Mouse (Mus musculus): ENCODE measurements around the gene Rap1gap. TPM values are rescaled to one million over a fixed set of nuclear protein-coding genes. Genes with fewer than 3 reads are reported as not detected.

The Rap1gap gene
- total RNA-seq, 2 experiments from 2014 or later: 11.4 to 17.6 TPM

DNA sequence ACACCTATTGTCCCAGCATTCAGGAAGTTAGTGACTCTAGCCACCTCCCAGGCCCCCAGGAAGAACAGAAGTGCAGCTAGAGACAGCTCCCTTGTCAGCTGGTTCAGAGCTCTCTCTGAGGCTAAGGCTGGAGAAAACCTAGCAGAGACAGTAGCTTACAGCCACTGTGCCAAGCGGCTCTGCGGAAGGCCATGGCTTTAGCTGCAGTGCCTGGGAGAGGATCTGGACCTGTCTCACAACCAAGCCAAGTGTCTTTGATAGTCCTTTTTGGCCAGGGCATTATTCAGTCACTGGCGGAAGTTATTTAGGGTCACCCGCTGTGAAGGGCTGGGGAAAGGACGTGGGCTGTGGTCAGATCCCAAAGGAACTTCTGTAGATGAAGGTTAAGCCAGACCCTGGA lies 103.9 kb downstream of the Rap1gap start:
- intact Hi-C loops (cut with DNase I): no loop called here
- no peak for DNase-seq

DNA sequence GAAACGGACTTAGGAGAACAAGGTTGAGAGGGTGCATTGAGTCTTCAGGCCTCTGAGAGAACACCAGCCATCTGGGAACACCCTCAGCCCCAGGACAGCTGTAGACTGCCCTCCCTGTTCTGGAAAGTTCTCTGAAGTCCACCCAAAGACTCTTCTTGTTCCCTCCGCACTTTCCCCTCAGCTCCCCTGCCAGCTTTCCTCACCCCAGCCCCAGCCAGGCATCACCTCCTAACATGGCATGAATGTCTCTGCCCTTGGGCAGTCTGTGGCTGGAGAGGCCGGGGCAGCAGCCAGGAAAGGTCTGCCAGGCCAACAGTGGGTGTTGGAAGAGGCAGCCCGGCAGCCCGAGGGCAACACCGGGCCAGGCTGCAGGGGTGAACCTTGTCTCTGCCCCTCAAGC lies 104.3 kb downstream of the Rap1gap start:
- intact Hi-C loops (cut with DNase I): no loop called here
- peak; percentile 47 to 55 for DNase-seq

DNA sequence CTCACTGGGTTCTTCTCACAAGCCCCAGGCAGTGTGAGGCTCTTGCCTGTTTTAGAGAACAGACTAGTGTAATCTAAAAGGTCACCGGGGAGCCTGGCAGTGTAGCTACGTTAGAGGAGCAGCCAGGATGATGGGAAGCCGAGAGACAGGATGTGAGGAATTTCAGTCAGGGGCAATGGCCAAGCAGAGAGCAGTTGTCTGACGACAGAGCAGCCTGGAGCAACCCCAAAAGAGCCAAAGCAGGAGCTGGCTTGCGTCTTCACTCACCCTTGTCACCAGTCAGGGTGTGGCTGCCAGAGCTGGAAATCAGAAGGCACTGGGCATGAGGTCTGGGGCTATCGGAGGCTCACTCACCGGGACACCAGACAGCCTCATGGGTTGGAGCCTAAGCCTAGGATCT lies 105.1 kb downstream of the Rap1gap start:
- intact Hi-C loops (cut with DNase I): no loop called here
- DNase-seq: peak; percentile 55 to 62

DNA sequence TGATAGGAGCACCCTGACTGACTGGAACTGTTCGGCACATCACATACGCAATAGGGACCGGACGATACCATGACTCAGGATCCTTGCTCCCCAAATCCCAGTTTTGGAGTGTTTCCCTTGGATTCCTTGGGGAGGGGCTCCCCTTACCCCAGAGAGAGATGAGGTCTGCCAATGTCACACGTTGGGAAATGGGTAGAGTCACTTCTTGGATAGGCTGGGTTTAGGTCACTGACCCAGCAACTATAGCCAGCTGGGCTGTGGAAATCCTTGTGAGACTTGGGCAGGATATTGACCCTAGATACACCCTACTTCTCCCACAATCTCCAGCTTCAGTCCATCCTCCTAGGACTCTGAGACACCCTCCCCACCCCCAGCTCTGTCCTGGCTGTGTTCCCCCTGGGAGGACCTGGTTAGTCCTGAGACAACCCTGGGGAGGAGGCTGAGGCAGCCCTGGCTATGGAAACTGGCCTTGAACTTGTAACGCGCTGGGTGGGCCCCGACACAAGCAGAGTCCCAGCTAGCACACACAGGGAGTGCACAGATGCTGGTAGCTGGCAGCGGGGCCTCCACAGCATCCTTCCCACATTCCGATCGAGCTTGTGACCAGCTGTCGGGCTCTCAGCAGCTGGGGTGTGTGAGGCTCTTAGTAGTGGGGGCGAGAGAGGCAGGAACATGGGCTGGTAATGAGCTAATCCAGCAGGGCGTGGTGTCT lies 106.5 kb downstream of the Rap1gap start:
- intact Hi-C loops (cut with DNase I): no loop called here
- DNase-seq: peak; percentile 45 to 66

DNA sequence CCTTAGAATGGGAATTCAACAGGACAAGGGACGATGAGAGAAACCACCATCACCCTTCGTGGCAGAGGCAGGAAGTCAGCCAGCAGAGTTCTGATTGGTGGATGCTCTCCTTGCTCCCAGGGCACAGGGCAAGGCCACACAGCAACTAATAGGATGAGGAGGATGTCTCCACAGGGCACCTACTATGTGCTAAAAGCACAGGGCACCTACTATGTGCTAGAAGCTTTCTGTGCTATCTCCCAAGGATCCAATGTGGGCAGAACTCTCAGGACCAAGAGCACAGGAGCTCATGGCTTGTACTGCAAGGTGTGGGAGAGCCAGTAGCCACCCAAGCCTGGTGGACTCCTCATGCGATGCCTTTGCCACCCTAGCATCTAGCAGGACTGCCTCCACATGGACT lies 107.2 kb downstream of the Rap1gap start:
- intact Hi-C loops (cut with DNase I): no loop called here
- no peak for DNase-seq

DNA sequence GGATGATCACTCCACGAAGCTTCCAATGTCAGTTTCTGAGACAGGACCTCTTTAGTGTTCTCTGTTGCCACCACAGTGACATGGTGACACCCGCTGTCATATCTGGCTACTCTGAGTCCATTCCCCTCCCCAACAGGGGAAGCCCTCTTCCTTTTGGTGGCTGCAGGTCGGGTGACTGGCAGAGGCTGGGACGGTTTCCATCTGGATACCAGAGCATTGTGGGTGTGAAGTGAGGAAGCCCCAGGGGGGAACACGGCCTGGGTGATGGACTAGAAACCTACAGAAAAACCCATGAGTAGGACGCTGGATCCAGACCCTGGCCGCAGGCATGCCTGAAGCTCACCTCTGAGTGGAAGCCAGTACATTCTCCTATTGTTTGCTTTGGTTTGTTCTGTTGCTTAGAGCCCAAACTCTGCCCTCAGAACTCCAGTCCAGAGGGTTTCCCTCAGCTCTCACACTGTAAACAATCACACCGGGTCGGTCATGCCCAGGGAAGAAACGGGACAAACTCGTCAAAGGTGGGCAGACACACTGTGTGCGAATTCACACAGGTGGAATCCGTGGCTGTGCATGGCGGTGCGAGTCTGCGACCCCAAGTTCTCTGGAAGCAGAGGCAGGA lies 108.0 kb downstream of the Rap1gap start:
- intact Hi-C loops (cut with DNase I): no loop called here
- DNase-seq: no peak

DNA sequence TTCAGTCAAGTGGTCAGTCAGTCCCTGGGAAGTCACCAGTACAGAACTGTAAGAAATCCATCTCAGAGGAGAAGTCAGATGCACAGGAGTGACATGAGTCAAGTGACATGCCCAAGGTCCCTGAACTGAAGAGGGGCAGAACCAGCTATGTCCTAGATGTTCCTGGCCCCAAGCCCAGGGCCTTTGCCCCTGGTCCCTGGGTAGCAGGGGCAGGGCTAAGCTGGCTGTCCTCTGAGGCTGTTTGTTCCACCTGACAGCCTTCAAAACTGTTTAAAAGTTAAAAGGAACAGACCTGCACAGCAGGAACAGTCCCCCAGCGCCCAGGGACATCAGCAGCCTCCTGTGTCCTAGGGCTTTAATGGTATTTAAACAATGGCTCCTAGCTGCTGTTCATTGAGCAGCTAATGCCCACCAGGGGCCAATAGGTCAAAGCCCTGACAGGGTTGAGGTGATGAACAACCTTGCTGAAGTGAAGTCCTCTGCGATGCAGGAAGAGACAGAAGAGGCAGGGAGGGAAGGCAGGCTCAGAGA lies 108.9 kb downstream of the Rap1gap start:
- intact Hi-C loops (cut with DNase I): no loop called here
- no peak for DNase-seq

DNA sequence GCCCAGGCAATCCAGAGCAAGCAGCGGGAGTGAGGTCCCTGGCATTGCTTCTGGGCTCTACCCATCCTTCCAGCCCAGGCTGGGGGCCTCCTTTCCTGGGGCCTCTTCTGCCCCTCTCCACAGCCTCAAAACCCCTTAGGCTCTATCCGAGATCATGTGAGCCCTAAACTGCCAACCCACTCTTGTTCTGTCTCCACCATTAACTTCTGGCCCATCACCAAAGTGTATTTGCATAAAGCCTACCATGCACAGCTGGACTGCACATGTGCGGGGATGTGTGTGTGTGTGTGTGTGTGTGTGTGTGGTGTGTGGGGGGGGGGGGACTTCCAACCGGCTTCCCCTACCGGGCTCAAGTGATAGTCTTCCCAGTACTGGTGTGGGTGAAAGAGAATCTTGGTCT lies 109.5 kb downstream of the Rap1gap start:
- intact Hi-C loops (cut with DNase I): no loop called here
- no peak for DNase-seq

DNA sequence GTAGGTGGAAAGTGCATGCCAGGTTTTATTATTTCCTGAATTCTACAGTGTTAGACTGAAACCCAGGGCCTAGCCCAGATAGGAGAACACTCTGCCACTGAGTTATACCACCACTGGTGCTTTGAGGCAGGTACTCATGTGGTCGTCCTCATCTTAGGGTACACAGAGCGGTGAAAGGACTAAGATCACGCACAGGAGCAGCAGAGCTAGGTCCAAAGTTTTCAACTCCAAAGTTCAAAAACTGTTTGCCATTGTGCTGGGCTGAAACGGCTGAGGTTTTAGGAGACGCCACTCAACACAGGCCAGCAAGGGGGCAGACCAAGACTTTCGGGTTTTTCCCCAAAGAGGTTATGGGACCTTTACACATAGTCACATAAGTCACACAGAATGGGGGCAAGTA lies 110.0 kb downstream of the Rap1gap start:
- intact Hi-C loops (cut with DNase I): no loop called here
- DNase-seq: no peak

DNA sequence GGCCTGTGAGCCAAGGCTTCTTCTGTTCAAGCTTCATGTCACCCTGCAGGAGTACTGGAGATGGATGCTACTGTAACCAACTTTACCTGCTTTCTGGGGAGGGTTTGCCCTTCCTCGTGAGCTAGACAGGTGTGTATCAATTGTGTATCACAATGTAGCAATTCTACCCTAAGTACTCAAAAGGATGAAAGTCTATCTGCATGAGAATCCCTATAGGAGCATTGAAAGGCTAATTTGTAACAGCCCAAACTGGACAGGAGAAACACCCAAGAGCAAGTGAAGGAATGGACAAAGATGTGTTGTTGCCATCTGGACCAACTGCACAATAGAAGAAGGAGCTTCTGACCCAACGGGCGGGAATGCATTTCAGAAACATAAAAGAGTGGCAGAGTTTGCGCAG lies 113.3 kb downstream of the Rap1gap start:
- intact Hi-C loops (cut with DNase I): no loop called here
- no peak for DNase-seq

DNA sequence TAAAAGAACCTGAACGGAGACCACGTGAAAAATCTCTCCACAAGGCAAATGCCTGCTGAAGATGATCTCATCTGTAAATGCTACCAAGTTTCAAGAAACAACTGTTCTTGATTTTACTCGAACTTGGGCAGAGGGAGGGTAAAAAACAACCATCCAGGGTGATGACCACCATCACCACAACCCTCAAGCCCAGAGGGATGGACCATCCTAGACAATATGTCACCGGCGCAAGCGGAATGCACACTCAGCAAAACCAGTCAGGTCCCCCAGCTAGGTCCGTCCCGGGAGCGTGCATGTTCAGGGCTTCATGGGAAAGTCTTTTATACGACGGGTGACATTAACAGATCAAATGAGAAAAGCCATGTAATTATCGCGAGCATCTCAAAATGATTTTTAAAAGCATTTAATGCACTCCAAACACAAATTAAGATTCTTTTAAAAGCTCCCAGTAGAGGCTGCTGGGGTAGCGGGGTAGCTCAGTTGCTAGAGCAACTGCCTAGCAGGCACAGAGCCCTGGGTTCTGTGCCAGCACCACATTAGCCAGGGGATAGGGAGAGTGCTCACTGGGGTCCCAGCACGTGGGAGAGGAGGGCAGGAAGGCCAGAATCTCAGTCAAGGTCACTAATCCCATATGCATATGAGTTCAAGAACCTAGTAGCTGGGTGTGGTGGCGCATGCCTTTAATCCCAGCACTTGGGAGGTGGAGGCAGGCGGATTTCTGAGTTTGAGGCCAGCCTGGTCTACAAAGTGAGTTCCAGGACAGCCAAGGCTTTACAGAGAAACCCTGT lies 114.1 kb downstream of the Rap1gap start:
- intact Hi-C loops (cut with DNase I): no loop called here
- DNase-seq: no peak

Other genes with a start within 250 kb of the Rap1gap start
- not detected for gene Cela3b, start 234.2 kb upstream of the Rap1gap start, total RNA-seq (2021)
- not detected for gene 1700013G24Rik, start 211.4 kb upstream of the Rap1gap start, total RNA-seq (2021)
- 100 to 1,000 TPM; 240 to 255 TPM for gene Hspg2, start 196.0 kb upstream of the Rap1gap start, total RNA-seq (2021)
- not detected for gene Ldlrad2, start 90.2 kb upstream of the Rap1gap start, total RNA-seq (2021)
- 10 to 100 TPM; 30.0 to 36.3 TPM for gene Usp48, start 71.0 kb upstream of the Rap1gap start, total RNA-seq (2021)
- 10 to 100 TPM; 29.5 to 45.6 TPM for gene Alpl, start 131.7 kb downstream of the Rap1gap start, total RNA-seq (2021)
- gene Ece1, start 197.5 kb downstream of the Rap1gap start, total RNA-seq (2021): 100 to 1,000 TPM; 113 to 115 TPM

All from heart, postnatal 36 days (tissue).